Mouse (Mus musculus) lung, adult 2 months (tissue): Measurements from ENCODE around the gene Kalrn.

Experiments used
- CTCF ChIP-seq: fragments of 200-500 bp; IDR thresholded peaks from 2 replicates; pipeline ENCODE4 v1.5.1; 2011; ENCODE audit warnings: mild to moderate bottlenecking, low read length, control low read depth; ENCODE audit not compliant: insufficient read depth
- POLR2A ChIP-seq: fragments of 200-500 bp; IDR thresholded peaks from 2 replicates; pipeline ENCODE4 v1.6.1; 2011; ENCODE audit warnings: low read depth, mild to moderate bottlenecking, control low read depth, low read length, borderline replicate concordance; ENCODE audit errors: extremely low read depth

- no peak for TF ChIP-seq CTCF
- TF ChIP-seq POLR2A = no peak
Observed at GRCm38 (mm10) chr16:34155696-34156095, 417.6 kb downstream of the Kalrn start.
